Mouse (Mus musculus) CH12.LX (cell line): ENCODE results near the gene Ankrd11.

ENCODE experiments used
- CHD2 ChIP-seq: IDR thresholded peaks from 2 replicates; pipeline ENCODE4 v1.6.1; 2011; ENCODE audit warnings: low read length, improper control_type of control experiment
- CTCF ChIP-seq, 2 experiments: IDR thresholded peaks in 1 of 2; conservative IDR thresholded peaks in 1 of 2; 2 replicates each; pipeline ENCODE4 v1.5.1; 2011 to 2012; ENCODE audit warnings: low read depth in 2 of 2, low read length in 2 of 2, improper control_type of control experiment in 1 of 2, inconsistent platforms in 1 of 2, mild to moderate bottlenecking in 1 of 2, moderate library complexity in 1 of 2
- ETS1 ChIP-seq: conservative IDR thresholded peaks from 2 replicates; pipeline ENCODE4 v1.6.1; 2012; ENCODE audit warnings: low read depth, mild to moderate bottlenecking, inconsistent platforms, low read length, improper control_type of control experiment, moderate library complexity
- KAT2A ChIP-seq: IDR thresholded peaks from 2 replicates; pipeline ENCODE4 v1.6.1; 2012; ENCODE audit warnings: low read length, improper control_type of control experiment, inconsistent platforms; ENCODE audit not compliant: insufficient replicate concordance
- MYC ChIP-seq: IDR thresholded peaks from 2 replicates; pipeline ENCODE4 v1.6.1; 2011; ENCODE audit warnings: low read depth, mild to moderate bottlenecking, improper control_type of control experiment, low read length
- NELFE ChIP-seq: IDR thresholded peaks from 2 replicates; pipeline ENCODE4 v1.6.1; 2011; ENCODE audit warnings: low read depth, low read length, improper control_type of control experiment
- POLR2A ChIP-seq: IDR thresholded peaks from 2 replicates; pipeline ENCODE4 v1.6.1; 2011; ENCODE audit warnings: low read depth, mild to moderate bottlenecking, improper control_type of control experiment, low read length
- SIN3A ChIP-seq: IDR thresholded peaks from 2 replicates; pipeline ENCODE4 v1.6.1; 2012; ENCODE audit warnings: low read length, improper control_type of control experiment, inconsistent platforms
- TCF12 ChIP-seq: IDR thresholded peaks from 2 replicates; pipeline ENCODE4 v1.6.1; 2014; ENCODE audit warnings: low read depth, mild to moderate bottlenecking, inconsistent platforms, low read length, improper control_type of control experiment
- ZKSCAN1 ChIP-seq: IDR thresholded peaks from 2 replicates; pipeline ENCODE4 v1.6.1; 2012; ENCODE audit warnings: low read depth, inconsistent platforms, low read length, improper control_type of control experiment, borderline replicate concordance
- ZMIZ1 ChIP-seq: IDR thresholded peaks from 2 replicates; pipeline ENCODE4 v1.6.1; 2012; ENCODE audit warnings: low read depth, mild to moderate bottlenecking, inconsistent platforms, low read length, improper control_type of control experiment

DNA sequence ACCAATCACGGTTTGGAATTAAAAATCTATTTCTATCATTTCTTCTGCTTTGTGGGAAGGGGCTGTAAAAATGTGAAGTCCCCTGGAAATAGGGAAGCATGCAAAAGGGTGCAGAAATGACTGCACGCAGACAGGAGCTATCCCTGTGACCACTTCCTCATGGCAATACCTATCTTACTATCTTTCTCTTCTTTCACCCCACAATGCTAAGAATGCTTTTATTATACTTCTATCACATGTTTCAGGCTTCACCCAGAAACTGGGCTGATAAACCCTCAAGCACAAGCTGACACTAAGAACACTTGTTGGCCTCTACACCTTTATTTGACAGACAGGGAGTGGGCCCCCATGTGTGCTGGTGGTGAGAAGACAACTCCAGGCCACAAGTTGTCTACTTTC, 109.5 kb downstream of the Ankrd11 start:
- no peak for TF ChIP-seq CHD2
- TF ChIP-seq TCF12 = no peak
- TF ChIP-seq MYC = no peak
- no peak for TF ChIP-seq POLR2A
- TF ChIP-seq KAT2A = no peak
- no peak for TF ChIP-seq CTCF (conservative IDR thresholded peaks at IDR 0.05 in 1 of 2, IDR thresholded peaks at IDR 0.05 in 1 of 2; ENCODE audit: low read depth in 2 of 2, low read length in 2 of 2)
- TF ChIP-seq ZKSCAN1 = no peak
- TF ChIP-seq NELFE = no peak
- no peak for TF ChIP-seq SIN3A
- no peak for TF ChIP-seq ETS1
- no peak for TF ChIP-seq ZMIZ1
